Mouse (Mus musculus): ENCODE data around the gene Zfp108. TPM values are rescaled to one million over a fixed set of nuclear protein-coding genes. Genes with fewer than 3 reads are reported as not detected.

Zfp108 gene
- polyA plus RNA-seq (2014; fragmentation: Illumina TruSeq; extraction: RNeasy Lipid Tissue Mini Kit (QIAGEN cat#74804); ENCODE audit: low read depth, low replicate concordance) = 2.3 TPM

DNA sequence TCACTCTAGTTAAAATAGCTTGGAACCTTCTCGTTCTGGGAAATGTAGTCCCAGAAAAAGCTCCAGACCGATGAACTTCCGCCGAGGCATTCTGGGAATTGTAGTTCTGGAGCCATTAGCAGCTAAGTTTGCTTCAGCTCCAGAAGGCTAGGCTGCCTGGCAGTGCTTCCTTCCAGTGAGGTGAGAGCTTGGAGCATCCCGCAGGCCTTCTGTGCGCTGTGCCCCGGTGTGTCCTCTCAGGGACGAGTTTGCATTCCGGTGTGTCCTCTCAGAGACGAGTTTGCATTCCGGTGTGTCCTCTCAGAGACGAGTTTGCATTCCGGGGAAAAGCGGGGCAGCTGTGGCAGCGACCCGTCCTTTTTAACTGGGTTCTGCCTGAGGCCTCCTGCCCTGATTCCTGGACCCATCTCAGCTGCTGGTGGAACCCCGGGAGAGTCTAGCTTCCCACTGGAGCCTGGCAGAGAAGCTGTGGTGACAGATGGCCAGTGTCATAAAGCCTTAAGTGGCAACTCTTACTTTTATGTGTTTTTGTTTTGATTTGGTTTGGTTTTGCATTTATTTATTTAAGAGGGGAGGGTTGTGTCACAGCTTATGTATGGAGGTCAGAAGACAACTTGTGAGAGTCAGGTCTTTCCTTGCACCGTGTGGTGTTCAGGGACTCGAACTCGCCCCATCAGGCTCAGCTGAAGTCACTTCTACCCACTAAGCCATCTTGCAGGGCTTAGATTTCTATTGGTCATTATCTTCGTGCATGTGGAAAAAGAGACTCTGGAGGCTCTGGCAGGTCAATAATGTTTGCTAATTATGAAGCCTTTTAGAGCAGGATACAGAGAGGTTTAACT, at the start of gene Zfp108:
Gene Zfp108, plus strand, starts transcription at position 162 of the 842 bp plus-strand sequence.

GRCm38 (mm10) chr7:24211343-24211742, 43.3 kb upstream of the Zfp108 start, which contains the start of gene Zfp111:
Gene Zfp111 (minus strand): TSS chr7:24211443.

GRCm38 (mm10) chr7:24237040-24237791, 17.4 kb upstream of the Zfp108 start, which contains the start of gene Zfp109:
Gene Zfp109 (minus strand): TSS chr7:24237560.

GRCm38 (mm10) chr7:24270288-24270672, 15.7 kb downstream of the Zfp108 start, which contains the start of gene Zfp93:
Gene Zfp93 (plus strand): TSS chr7:24270420.

DNA sequence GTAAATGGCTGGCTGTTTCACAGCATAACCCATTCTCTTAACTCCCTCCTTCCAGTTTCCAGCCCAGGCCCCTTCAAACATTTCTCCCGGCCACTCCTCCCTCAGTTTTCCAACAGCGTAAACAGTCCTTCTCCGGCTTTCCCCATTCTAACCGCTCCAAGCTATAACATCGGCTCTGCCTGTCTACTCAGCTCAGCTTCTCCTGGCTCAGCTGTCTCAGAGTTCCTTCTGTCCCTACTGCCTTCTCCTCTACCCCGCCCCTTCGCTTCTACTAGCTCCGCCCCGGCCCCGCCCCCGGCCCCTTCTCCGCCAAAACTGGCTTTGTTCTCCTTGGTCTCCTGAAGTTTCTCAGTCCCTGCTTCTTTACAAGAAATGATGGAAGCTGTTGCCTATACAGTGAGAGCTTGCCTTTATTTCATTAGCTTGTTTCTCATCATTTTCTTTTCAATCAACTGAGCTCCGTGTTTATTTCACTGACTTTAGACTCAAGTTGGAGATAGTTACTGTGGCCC, 46.2 kb downstream of the Zfp108 start, which contains the start of gene Zfp61:
Gene Zfp61, minus strand, starts transcription at position 462 of the 512 bp plus-strand sequence.

Other genes with a start within 250 kb of the Zfp108 start
- not detected for gene Vmn1r183, start 201.5 kb upstream of the Zfp108 start, polyA plus RNA-seq (2014; fragmentation: Illumina TruSeq; extraction: RNeasy Lipid Tissue Mini Kit (QIAGEN cat#74804); ENCODE audit: low read depth, low replicate concordance)
- 16.9 TPM for gene Zfp180, start 172.9 kb upstream of the Zfp108 start, polyA plus RNA-seq (2014; fragmentation: Illumina TruSeq; extraction: RNeasy Lipid Tissue Mini Kit (QIAGEN cat#74804); ENCODE audit: low read depth, low replicate concordance)
- gene Zfp112, start 142.5 kb upstream of the Zfp108 start, polyA plus RNA-seq (2014; fragmentation: Illumina TruSeq; extraction: RNeasy Lipid Tissue Mini Kit (QIAGEN cat#74804); ENCODE audit: low read depth, low replicate concordance) = 2.1 TPM
- 5.2 TPM for gene Zfp235, start 120.6 kb upstream of the Zfp108 start, polyA plus RNA-seq (2014; fragmentation: Illumina TruSeq; extraction: RNeasy Lipid Tissue Mini Kit (QIAGEN cat#74804); ENCODE audit: low read depth, low replicate concordance)
- gene Zfp114, start 79.7 kb upstream of the Zfp108 start, polyA plus RNA-seq (2014; fragmentation: Illumina TruSeq; extraction: RNeasy Lipid Tissue Mini Kit (QIAGEN cat#74804); ENCODE audit: low read depth, low replicate concordance) = 0.41 TPM
- gene Zfp111, start 43.4 kb upstream of the Zfp108 start, polyA plus RNA-seq (2014; fragmentation: Illumina TruSeq; extraction: RNeasy Lipid Tissue Mini Kit (QIAGEN cat#74804); ENCODE audit: low read depth, low replicate concordance) = 7.2 TPM
- 3.3 TPM for gene Zfp109, start 17.2 kb upstream of the Zfp108 start, polyA plus RNA-seq (2014; fragmentation: Illumina TruSeq; extraction: RNeasy Lipid Tissue Mini Kit (QIAGEN cat#74804); ENCODE audit: low read depth, low replicate concordance)
- 2.1 TPM for gene Zfp93, start 15.6 kb downstream of the Zfp108 start, polyA plus RNA-seq (2014; fragmentation: Illumina TruSeq; extraction: RNeasy Lipid Tissue Mini Kit (QIAGEN cat#74804); ENCODE audit: low read depth, low replicate concordance)
- gene Zfp61, start 46.4 kb downstream of the Zfp108 start, polyA plus RNA-seq (2014; fragmentation: Illumina TruSeq; extraction: RNeasy Lipid Tissue Mini Kit (QIAGEN cat#74804); ENCODE audit: low read depth, low replicate concordance) = 4.2 TPM
- 1.5 TPM for gene Zfp94, start 61.9 kb downstream of the Zfp108 start, polyA plus RNA-seq (2014; fragmentation: Illumina TruSeq; extraction: RNeasy Lipid Tissue Mini Kit (QIAGEN cat#74804); ENCODE audit: low read depth, low replicate concordance)
- not detected for gene Tescl, start 79.1 kb downstream of the Zfp108 start, polyA plus RNA-seq (2014; fragmentation: Illumina TruSeq; extraction: RNeasy Lipid Tissue Mini Kit (QIAGEN cat#74804); ENCODE audit: low read depth, low replicate concordance)
- not detected for gene Lypd5, start 94.4 kb downstream of the Zfp108 start, polyA plus RNA-seq (2014; fragmentation: Illumina TruSeq; extraction: RNeasy Lipid Tissue Mini Kit (QIAGEN cat#74804); ENCODE audit: low read depth, low replicate concordance)
- not detected for gene Kcnn4, start 115.5 kb downstream of the Zfp108 start, polyA plus RNA-seq (2014; fragmentation: Illumina TruSeq; extraction: RNeasy Lipid Tissue Mini Kit (QIAGEN cat#74804); ENCODE audit: low read depth, low replicate concordance)
- not detected for gene Smg9, start 144.8 kb downstream of the Zfp108 start, polyA plus RNA-seq (2014; fragmentation: Illumina TruSeq; extraction: RNeasy Lipid Tissue Mini Kit (QIAGEN cat#74804); ENCODE audit: low read depth, low replicate concordance)
- gene Irgc1, start 197.5 kb downstream of the Zfp108 start, polyA plus RNA-seq (2014; fragmentation: Illumina TruSeq; extraction: RNeasy Lipid Tissue Mini Kit (QIAGEN cat#74804); ENCODE audit: low read depth, low replicate concordance) = not detected
- gene Plaur, start 207.7 kb downstream of the Zfp108 start, polyA plus RNA-seq (2014; fragmentation: Illumina TruSeq; extraction: RNeasy Lipid Tissue Mini Kit (QIAGEN cat#74804); ENCODE audit: low read depth, low replicate concordance) = 1.9 TPM
- 0.29 TPM for gene Cadm4, start 227.2 kb downstream of the Zfp108 start, polyA plus RNA-seq (2014; fragmentation: Illumina TruSeq; extraction: RNeasy Lipid Tissue Mini Kit (QIAGEN cat#74804); ENCODE audit: low read depth, low replicate concordance)